Mouse (Mus musculus) embryonic facial prominence, embryonic 11.5 days (tissue): ENCODE measurements at regions not wholly inside any gene's neighbourhood (a gene's known extent, or its start where the extent isn't known, plus 50 kb on each side); places are given as distances from the start of the nearest gene placed in this dataset.
A peak's percentile ranks its signal among the peaks of the same experiment; 100 is the strongest.

Source experiments
- ATAC-seq: fragments of 200-750 bp; cut with Nextera tagmentation; replicated peaks from 2 replicates; pipeline ENCODE4 v1.8.0; 2017; ENCODE audit warnings: low read depth; ENCODE audit not compliant: insufficient number of reproducible peaks, low FRiP score, low TSS enrichment
- DNase-seq: peaks from one replicate; pipeline ENCODE4 v3.0.0-alpha.2; 2015; ENCODE audit warnings: low spot score
- H3K27ac ChIP-seq: fragments of 300-500 bp; sonication (generic); replicated peaks from 2 replicates; pipeline ENCODE4 v1.5.1; 2014; ENCODE audit warnings: mild to moderate bottlenecking, low read depth, low read length, control low read depth
- H3K27me3 ChIP-seq: fragments of 300-500 bp; sonication (generic); 2 replicates; pipeline ENCODE4 v1.6.1; 2014; ENCODE audit warnings: mild to moderate bottlenecking, low read length, moderate library complexity, mixed read lengths; ENCODE audit not compliant: control insufficient read depth, insufficient read depth
- H3K36me3 ChIP-seq: fragments of 300-500 bp; sonication (generic); replicated peaks from 2 replicates; pipeline ENCODE4 v1.6.1; 2014; ENCODE audit warnings: low read depth, mild to moderate bottlenecking, low read length, moderate library complexity, mixed read lengths; ENCODE audit not compliant: control insufficient read depth, insufficient read depth
- H3K4me1 ChIP-seq: fragments of 300-500 bp; sonication (generic); 2 replicates; pipeline ENCODE4 v1.6.1; 2014; ENCODE audit warnings: low read length, mixed read lengths; ENCODE audit not compliant: control insufficient read depth, insufficient read depth
- H3K4me2 ChIP-seq: fragments of 300-500 bp; sonication (generic); 2 replicates; pipeline ENCODE4 v1.6.1; 2014; ENCODE audit warnings: low read depth, mild to moderate bottlenecking, control low read depth, low read length, moderate library complexity
- H3K4me3 ChIP-seq: fragments of 300-500 bp; sonication (generic); 2 replicates; pipeline ENCODE4 v1.5.1; 2014; ENCODE audit warnings: low read depth, low read length, control low read depth
- H3K9ac ChIP-seq: fragments of 300-500 bp; sonication (generic); replicated peaks from 2 replicates; pipeline ENCODE4 v1.6.1; 2014; ENCODE audit warnings: mild to moderate bottlenecking, control low read depth, low read length
- H3K9me3 ChIP-seq: fragments of 300-500 bp; sonication (generic); replicated peaks from 2 replicates; pipeline ENCODE4 v1.6.1; 2016; ENCODE audit warnings: mild to moderate bottlenecking, low read length, inconsistent platforms, mixed read lengths; ENCODE audit not compliant: control insufficient read depth
- WGBS: fragments of 180-500 bp; shearing (Covaris S2); extraction: QIAGEN DNeasy Blood & Tissue Kit; methylation state at CpG from one replicate; pipeline ENCODE4 v1.1.7; 2014; 5-methylcytosine and 5-hydroxymethylcytosine counted together

- H3K4me3 ChIP-seq, result no peak overlapping the region
- 90% methylated on average over 11 of the region's 11 CpGs for WGBS
Observed at GRCm38 (mm10) chr12:106389214-106389613, 379.2 kb downstream of the Vrk1 start.

GRCm38 (mm10) chr12:106392316-106392715, 382.3 kb downstream of the Vrk1 start:
- ATAC-seq, result no peak
- no peak overlapping the region for H3K4me2 ChIP-seq
- no peak overlapping the region for H3K4me3 ChIP-seq
- DNase-seq, result no peak
- H3K4me1 ChIP-seq, result no peaks in the 10 kb centered on the region
- WGBS, result 68% methylated on average over 2 of the region's 2 CpGs
- H3K27me3 ChIP-seq, result no peaks in the 10 kb centered on the region
- no peak overlapping the region for H3K27ac ChIP-seq
- no peaks in the 10 kb centered on the region for H3K36me3 ChIP-seq
- no peaks in the 10 kb centered on the region for H3K9me3 ChIP-seq
- H3K9ac ChIP-seq, result no peak overlapping the region

More at GRCm38 (mm10) chr12:106389214-106389613, 379.2 kb downstream of the Vrk1 start:
- H3K9me3 ChIP-seq, result no peaks in the 10 kb centered on the region
- ATAC-seq, result no peak
- no peak overlapping the region for H3K9ac ChIP-seq
- H3K4me2 ChIP-seq, result no peak overlapping the region
- no peaks in the 10 kb centered on the region for H3K27me3 ChIP-seq
- H3K4me1 ChIP-seq, result no peaks in the 10 kb centered on the region
- no peaks in the 10 kb centered on the region for H3K36me3 ChIP-seq
- DNase-seq, result no peak
- no peak overlapping the region for H3K27ac ChIP-seq

- WGBS, result 89% methylated on average over 17 of the region's 17 CpGs
- no peak overlapping the region for H3K27ac ChIP-seq
Observed at GRCm38 (mm10) chr12:106399085-106399484, 389.1 kb downstream of the Vrk1 start.

GRCm38 (mm10) chr12:106411075-106411474, 401.0 kb downstream of the Vrk1 start:
- WGBS, result 81% methylated on average over 7 of the region's 7 CpGs
- Histone ChIP-seq H3K4me1 (no peaks in the 10 kb centered on the region), H3K9me3 (no peaks in the 10 kb centered on the region), H3K27me3 (no peaks in the 10 kb centered on the region), H3K4me2 (no peak overlapping the region), H3K36me3 (no peaks in the 10 kb centered on the region), H3K4me3 (no peak overlapping the region), H3K27ac (no peak overlapping the region), H3K9ac (no peak overlapping the region)
- no peak for DNase-seq
- ATAC-seq, result no peak

More at GRCm38 (mm10) chr12:106399085-106399484, 389.1 kb downstream of the Vrk1 start:
- Histone ChIP-seq H3K9me3 (no peaks in the 10 kb centered on the region), H3K4me1 (no peaks in the 10 kb centered on the region), H3K9ac (no peak overlapping the region), H3K4me3 (no peak overlapping the region), H3K36me3 (no peaks in the 10 kb centered on the region), H3K4me2 (no peak overlapping the region), H3K27me3 (no peaks in the 10 kb centered on the region)
- no peak for DNase-seq
- ATAC-seq, result no peak

- Histone ChIP-seq H3K9me3 (no peaks in the 10 kb centered on the region), H3K4me3 (no peak overlapping the region), H3K36me3 (no peaks in the 10 kb centered on the region), H3K9ac (no peak overlapping the region), H3K27ac (no peak overlapping the region), H3K4me1 (no peaks in the 10 kb centered on the region), H3K27me3 (no peaks in the 10 kb centered on the region), H3K4me2 (no peak overlapping the region)
- 78% methylated on average over 4 of the region's 4 CpGs for WGBS
- no peak for ATAC-seq
- no peak for DNase-seq
Observed at GRCm38 (mm10) chr12:106426631-106427030, 416.6 kb downstream of the Vrk1 start.

- ATAC-seq, result no peak
- Histone ChIP-seq H3K4me3 (no peak overlapping the region), H3K27me3 (no peaks in the 10 kb centered on the region), H3K4me1 (no peaks in the 10 kb centered on the region), H3K4me2 (no peak overlapping the region), H3K9me3 (no peaks in the 10 kb centered on the region), H3K9ac (no peak overlapping the region), H3K36me3 (no peaks in the 10 kb centered on the region), H3K27ac (no peak overlapping the region)
- 81% methylated on average over 7 of the region's 7 CpGs for whole genome bisulfite sequencing
- no peak for DNase-seq
Observed at GRCm38 (mm10) chr12:106429991-106430390, 420.0 kb downstream of the Vrk1 start.

- H3K9ac ChIP-seq, result no peak overlapping the region
- H3K27me3 ChIP-seq, result no peaks in the 10 kb centered on the region
- no peak overlapping the region for H3K27ac ChIP-seq
- 49% methylated on average over 7 of the region's 7 CpGs for WGBS
- H3K36me3 ChIP-seq, result no peaks in the 10 kb centered on the region
- H3K4me3 ChIP-seq, result no peak overlapping the region
- H3K4me2 ChIP-seq, result no peak overlapping the region
- H3K9me3 ChIP-seq, result no peaks in the 10 kb centered on the region
- DNase-seq (peak; percentile 45), ATAC-seq (no peak)
- no peaks in the 10 kb centered on the region for H3K4me1 ChIP-seq
Observed at GRCm38 (mm10) chr12:106445151-106445550, 435.1 kb downstream of the Vrk1 start.

- DNase-seq (no peak), ATAC-seq (no peak)
- no peaks in the 10 kb centered on the region for H3K36me3 ChIP-seq
- H3K9ac ChIP-seq, result no peak overlapping the region
- no peak overlapping the region for H3K4me3 ChIP-seq
- WGBS, result 61% methylated on average over 10 of the region's 10 CpGs
- no peaks in the 10 kb centered on the region for H3K9me3 ChIP-seq
- no peaks in the 10 kb centered on the region for H3K4me1 ChIP-seq
- no peak overlapping the region for H3K27ac ChIP-seq
- H3K4me2 ChIP-seq, result no peak overlapping the region
- H3K27me3 ChIP-seq, result no peaks in the 10 kb centered on the region
Observed at GRCm38 (mm10) chr12:106445976-106446375, 435.9 kb downstream of the Vrk1 start.
